Comparison of ENCODE assay signal across 25 mouse cellular contexts in the genomic region with DNA sequence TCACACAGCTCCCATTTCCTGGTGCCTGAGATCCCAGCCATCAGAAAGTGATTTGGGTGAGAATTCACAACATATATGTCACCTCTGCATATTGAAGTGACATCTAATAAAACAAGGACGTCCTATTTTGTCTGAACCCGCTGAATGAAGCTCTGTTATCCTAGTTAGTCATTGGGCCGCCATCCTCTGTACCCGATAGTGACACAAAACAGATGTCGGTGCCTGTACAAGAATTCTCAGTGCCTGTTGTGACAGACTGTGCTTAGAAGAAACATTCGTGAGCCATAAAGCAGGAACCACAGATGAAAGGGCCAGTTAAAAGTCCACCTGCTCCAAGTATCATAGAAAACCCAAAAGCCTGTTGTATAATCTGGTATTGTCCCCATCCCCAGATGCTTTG.
"Had no signal": no experiment of that assay in that cellular context is flagged by ENCODE, and none has a peak within 500 bp of the region (broad histone marks: within the 10 kb centered on the region; RNA-seq: fewer than 3 reads in every experiment).

No protein-coding gene starts in this region.

- ATAC-seq: hindbrain, postnatal 0 days; intestine, embryonic 16.5 days had no signal

- H3K4me2 ChIP-seq: heart, embryonic 11.5 days; heart, embryonic 13.5 days; heart, embryonic 15.5 days; hindbrain, embryonic 13.5 days; hindbrain, embryonic 15.5 days; kidney, embryonic 15.5 days; limb, embryonic 13.5 days; limb, embryonic 15.5 days had no signal

- H3K27ac ChIP-seq: heart, adult 2 months; heart, embryonic 13.5 days; heart, embryonic 15.5 days; hindbrain, embryonic 13.5 days; hindbrain, embryonic 15.5 days; hindbrain, postnatal 0 days; kidney, embryonic 15.5 days; kidney, postnatal 0 days; limb, embryonic 13.5 days; limb, embryonic 15.5 days had no signal

- DNase-seq: gastrocnemius, postnatal 14 days; gastrocnemius, postnatal 36 days; heart, adult 11 months; heart, adult 2 months; heart, postnatal 14 days; heart, postnatal 36 days; kidney, adult 11 months; kidney, adult 2 months; kidney, adult 9 months; kidney, postnatal 14 days; kidney, postnatal 36 days; layer of hippocampus, adult 9-11 months; layer of hippocampus, postnatal 36 days; left cerebral cortex, postnatal 4 days had no signal

- H3K36me3 ChIP-seq: heart, embryonic 13.5 days; heart, embryonic 15.5 days had no signal

- H3K4me3 ChIP-seq: heart, adult 2 months; heart, embryonic 13.5 days; heart, embryonic 15.5 days; hindbrain, embryonic 13.5 days; hindbrain, embryonic 15.5 days; kidney, embryonic 15.5 days; limb, embryonic 13.5 days; limb, embryonic 15.5 days had no signal

- H3K9me3 ChIP-seq: heart, embryonic 13.5 days; heart, embryonic 15.5 days; hindbrain, embryonic 13.5 days; hindbrain, embryonic 15.5 days; kidney, embryonic 15.5 days; limb, embryonic 13.5 days; limb, embryonic 15.5 days had no signal

- H3K27me3 ChIP-seq: heart, embryonic 13.5 days; heart, embryonic 15.5 days; hindbrain, embryonic 13.5 days; hindbrain, embryonic 15.5 days; kidney, embryonic 15.5 days; limb, embryonic 13.5 days; limb, embryonic 15.5 days had no signal

- H3K9ac ChIP-seq: heart, embryonic 13.5 days; heart, embryonic 15.5 days; hindbrain, embryonic 13.5 days; hindbrain, embryonic 15.5 days; kidney, embryonic 15.5 days; limb, embryonic 13.5 days; limb, embryonic 15.5 days had no signal
